Comparison of ENCODE assay signal across 12 mouse cellular contexts in genomic region chr14:79724002-79724681, GRCm38 (mm10). TPM values are rescaled to one million over a fixed set of nuclear protein-coding genes. Genes with fewer than 3 reads are reported as not detected.
DNase-seq lines count a peak whose midpoint lies in the region; ATAC-seq and TF ChIP-seq lines count a peak whose summit lies in the region.
"Had no signal": no experiment of that assay in that cellular context is flagged by ENCODE, and none has a peak within 500 bp of the region (broad histone marks: within the 10 kb centered on the region; RNA-seq: fewer than 3 reads in every experiment).

No protein-coding gene starts in this region.

- H3K36me3 ChIP-seq in forebrain, postnatal 0 days (ENCODE audit: insufficient read depth): no peaks in the 10 kb centered on the region

- H3K27me3 ChIP-seq in forebrain, postnatal 0 days (ENCODE audit: insufficient read depth, low read length): no peaks in the 10 kb centered on the region

- peak; percentile 54 to 75 for DNase-seq in left cerebral cortex, postnatal 14 days (ENCODE audit: low spot score in 2 of 2)
- DNase-seq in left cerebral cortex, adult 18-20 months (ENCODE audit: low spot score in 2 of 2): no peak
- DNase-seq in forebrain, postnatal 0 days: peak; percentile 91
- DNase-seq in layer of hippocampus, postnatal 14 days (ENCODE audit: low spot score in 2 of 2): peak; percentile 36 to 85
- DNase-seq in right cerebral cortex, postnatal 10 days (ENCODE audit: low spot score in 2 of 2): peak; percentile 69 to 87
- no peak for DNase-seq in gastrocnemius, postnatal 36 days
- no peak for DNase-seq in lung, adult 2 months
- DNase-seq: gastrocnemius, postnatal 14 days; heart, postnatal 4 days; kidney, postnatal 36 days had no signal

- ATAC-seq in forebrain, postnatal 0 days: peak; percentile 97

- H3K4me1 ChIP-seq in forebrain, postnatal 0 days (ENCODE audit: insufficient read depth): peaks cover 28% of the 10 kb centered on the region
- H3K4me1 ChIP-seq in lung, adult 2 months (ENCODE audit: control insufficient read depth, insufficient read depth, low read length): no peaks in the 10 kb centered on the region

- H3K27ac ChIP-seq in forebrain, postnatal 0 days (ENCODE audit: low read depth, low read length): peak overlapping the region; percentile 78
- H3K27ac ChIP-seq: liver, embryonic 14.5 days had no signal

- H3K9ac ChIP-seq in forebrain, postnatal 0 days: peak overlapping the region; percentile 34
- H3K9ac ChIP-seq: liver, embryonic 14.5 days had no signal

- H3K4me3 ChIP-seq in forebrain, postnatal 0 days (ENCODE audit: low read depth, low read length): no peak overlapping the region
- H3K4me3 ChIP-seq in lung, adult 2 months (replicated peaks; ENCODE audit: extremely low read depth, low read depth, low read length): no peak overlapping the region

- no peak for TF ChIP-seq CTCF in forebrain, postnatal 0 days (IDR thresholded peaks at IDR 0.05; ENCODE audit: low read depth)
- no peak for TF ChIP-seq CTCF in lung, adult 2 months (IDR thresholded peaks at IDR 0.05; ENCODE audit: insufficient read depth, low read length)

- H3K9me3 ChIP-seq in forebrain, postnatal 0 days (ENCODE audit: low read length): no peaks in the 10 kb centered on the region

- intact Hi-C loops in left cerebral cortex, postnatal 14 days (cut with DNase I): no loop called here
- intact Hi-C loops in gastrocnemius, postnatal 36 days (cut with DNase I): no loop called here

- 28% methylated on average over 18 of the region's 18 CpGs for WGBS in forebrain, postnatal 0 days
- WGBS in lung, adult 2 months: 74% methylated on average over 18 of the region's 18 CpGs

- TF ChIP-seq POLR2A in lung, adult 2 months (IDR thresholded peaks at IDR 0.05; ENCODE audit: borderline replicate concordance, extremely low read depth, low read depth, low read length): no peak

- H3K4me2 ChIP-seq in forebrain, postnatal 0 days (ENCODE audit: low read depth): peak overlapping the region; percentile 37

RNA-seq across cellular contexts. Expression of gene Pcdh8, which starts 47.0 kb away (rescaled TPM):
- 10 to 100 TPM; 58.3 to 63.1 TPM for total RNA-seq in left cerebral cortex, postnatal 14 days (2021)
- 10 to 100 TPM; 47.9 to 63.1 TPM for total RNA-seq in left cerebral cortex, adult 18-20 months (2021)
- 86.4 and 130 TPM in 2 replicates for total RNA-seq in forebrain, postnatal 0 days (2014; rRNA removed)
- polyA plus RNA-seq in forebrain, postnatal 0 days (2015; fragmentation: Nextera tagmentation; extraction: Ambion mirVana): 41.8 and 51.5 TPM in 2 replicates
- 10 to 100 TPM; 64.4 to 77.0 TPM for total RNA-seq in layer of hippocampus, postnatal 14 days (2021)
- not detected for total RNA-seq in gastrocnemius, postnatal 36 days (2021)
- polyA plus RNA-seq in lung, adult 2 months (2012; rRNA removed): 0.08 TPM in 1 of 2 replicates, not detected in the other
- total RNA-seq: gastrocnemius, postnatal 14 days; megakaryocyte-erythroid progenitor cell, adult 5-6 weeks had no signal
- polyA plus RNA-seq: liver, embryonic 14.5 days had no signal

Comparison
In these comparisons a context has a peak if more than half of its experiments do, and no peak if none do; other contexts are left out.
1. DNase-seq: peak in left cerebral cortex, postnatal 14 days (2 of 2), forebrain, postnatal 0 days (single experiment), layer of hippocampus, postnatal 14 days (2 of 2) and right cerebral cortex, postnatal 10 days (2 of 2); none in left cerebral cortex, adult 18-20 months (0 of 2), gastrocnemius, postnatal 36 days (0 of 2) and lung, adult 2 months (single experiment).
2. RNA of gene Pcdh8, which starts 47.0 kb away (total RNA-seq): 86.4 to 130 TPM in forebrain, postnatal 0 days, 64.4 to 77.0 TPM in layer of hippocampus, postnatal 14 days, 47.9 to 63.1 TPM in left cerebral cortex, adult 18-20 months and 58.3 to 63.1 TPM in left cerebral cortex, postnatal 14 days; not detected in gastrocnemius, postnatal 36 days; every median in the first group is over 10 times any median in the second.